Mouse (Mus musculus) stomach, postnatal 0 days (tissue): ENCODE data around the gene Art4.

Source experiments
- CTCF ChIP-seq: IDR thresholded peaks from 2 replicates; pipeline ENCODE4 v1.5.1; 2016; ENCODE audit warnings: antibody characterized with exemption, low read depth, mild to moderate bottlenecking, moderate library complexity
- EP300 ChIP-seq: optimal IDR thresholded peaks from 2 replicates; pipeline ENCODE3; 2016; ENCODE audit warnings: antibody characterized with exemption

DNA sequence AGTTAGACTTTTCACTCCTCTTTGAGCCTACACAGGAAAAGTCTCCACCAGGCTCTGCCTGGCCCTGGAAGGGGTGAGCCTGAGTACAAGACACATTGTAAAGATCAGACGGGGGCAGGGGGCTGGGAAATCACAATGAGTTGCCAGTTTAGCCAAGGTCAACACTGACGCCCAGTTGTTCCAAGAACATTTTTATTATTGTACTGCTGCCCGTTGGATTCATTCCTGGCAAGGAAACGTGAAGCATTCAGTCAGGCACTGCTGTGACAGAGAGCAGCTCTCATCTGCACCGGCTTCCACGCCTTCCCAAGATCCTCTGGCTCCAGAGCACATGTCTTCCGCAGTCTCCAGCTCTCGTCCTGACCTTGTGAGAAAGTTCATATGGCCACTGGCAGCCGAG, 30.3 kb upstream of the Art4 start:
- TF ChIP-seq CTCF: no peak
- TF ChIP-seq EP300: no peak
